Mouse (Mus musculus): Measurements from ENCODE around the gene Gbp2b. TPM values are rescaled to one million over a fixed set of nuclear protein-coding genes. Genes with fewer than 3 reads are reported as not detected.

Gbp2b gene
- polyA plus RNA-seq, 1 experiment from 2014 or later: not detected

- 71% methylated on average over 3 of the region's 3 CpGs for WGBS
These were observed 17.5 kb upstream of the Gbp2b start for GRCm38 (mm10) chr3:142577108-142577507.

GRCm38 (mm10) chr3:142578342-142578741 lies 16.3 kb upstream of the Gbp2b start:
- H3K9me3 ChIP-seq (replicated peaks): no peaks in the 10 kb centered on the region
- no peaks in the 10 kb centered on the region for H3K27me3 ChIP-seq
- no peak overlapping the region for H3K4me2 ChIP-seq
- 69% methylated on average over 4 of the region's 4 CpGs for WGBS
- no peak overlapping the region for H3K9ac ChIP-seq
- no peaks in the 10 kb centered on the region for H3K4me1 ChIP-seq (replicated peaks)
- H3K36me3 ChIP-seq: no peaks in the 10 kb centered on the region
- no peak for ATAC-seq (replicated peaks; ENCODE audit: insufficient number of reproducible peaks, insufficient read depth, low FRiP score, low read depth)
- no peak overlapping the region for H3K4me3 ChIP-seq
- H3K27ac ChIP-seq: no peak overlapping the region

More at GRCm38 (mm10) chr3:142577108-142577507, 17.5 kb upstream of the Gbp2b start:
- Histone ChIP-seq H3K4me3 (no peak overlapping the region), H3K27me3 (no peaks in the 10 kb centered on the region), H3K27ac (no peak overlapping the region), H3K36me3 (no peaks in the 10 kb centered on the region), H3K9ac (no peak overlapping the region), H3K9me3 (replicated peaks) (no peaks in the 10 kb centered on the region), H3K4me2 (no peak overlapping the region), H3K4me1 (replicated peaks) (no peaks in the 10 kb centered on the region)
- no peak for ATAC-seq (replicated peaks; ENCODE audit: insufficient number of reproducible peaks, insufficient read depth, low FRiP score, low read depth)

- H3K36me3 ChIP-seq: no peaks in the 10 kb centered on the region
- H3K27me3 ChIP-seq: no peaks in the 10 kb centered on the region
- H3K4me1 ChIP-seq (replicated peaks): no peaks in the 10 kb centered on the region
- H3K27ac ChIP-seq: no peak overlapping the region
- H3K9me3 ChIP-seq (replicated peaks): no peaks in the 10 kb centered on the region
- no peak overlapping the region for H3K4me2 ChIP-seq
- no peak overlapping the region for H3K4me3 ChIP-seq
- ATAC-seq (replicated peaks; ENCODE audit: insufficient number of reproducible peaks, insufficient read depth, low FRiP score, low read depth): no peak
- H3K9ac ChIP-seq: no peak overlapping the region
- WGBS: 79% methylated on average over 4 of the region's 4 CpGs
These were observed 11.6 kb upstream of the Gbp2b start for GRCm38 (mm10) chr3:142583067-142583466.

GRCm38 (mm10) chr3:142587386-142587785 lies 7.3 kb upstream of the Gbp2b start:
- no peaks in the 10 kb centered on the region for H3K4me1 ChIP-seq (replicated peaks)
- H3K9ac ChIP-seq: no peak overlapping the region
- no peak overlapping the region for H3K4me3 ChIP-seq
- ATAC-seq (replicated peaks; ENCODE audit: insufficient number of reproducible peaks, insufficient read depth, low FRiP score, low read depth): no peak
- H3K4me2 ChIP-seq: no peak overlapping the region
- H3K36me3 ChIP-seq: no peaks in the 10 kb centered on the region
- H3K27me3 ChIP-seq: no peaks in the 10 kb centered on the region
- no peak overlapping the region for H3K27ac ChIP-seq
- no peaks in the 10 kb centered on the region for H3K9me3 ChIP-seq (replicated peaks)

DNA sequence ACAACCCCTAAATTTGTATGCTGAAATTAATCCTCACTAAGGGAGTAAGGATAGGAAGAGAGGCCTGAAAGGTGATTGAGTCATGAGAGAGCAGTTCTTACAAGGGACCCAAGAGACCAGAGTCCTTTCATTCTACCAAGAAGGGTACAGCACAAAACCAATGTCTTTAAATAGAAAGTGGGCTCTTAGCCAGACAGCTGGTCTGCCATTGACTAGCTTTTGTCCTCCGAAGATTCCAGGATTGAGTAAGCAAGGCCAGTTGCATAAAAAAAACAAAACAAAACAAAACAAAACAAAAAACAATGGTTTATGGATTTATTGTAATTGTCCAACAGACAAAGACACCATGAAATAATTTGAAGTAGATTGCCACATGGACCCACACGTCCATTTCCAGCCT lies 5.8 kb upstream of the Gbp2b start:
- Histone ChIP-seq H3K9me3 (replicated peaks) (no peaks in the 10 kb centered on the region), H3K4me3 (no peak overlapping the region), H3K27ac (no peak overlapping the region), H3K27me3 (no peaks in the 10 kb centered on the region), H3K36me3 (no peaks in the 10 kb centered on the region), H3K9ac (no peak overlapping the region), H3K4me1 (replicated peaks) (no peaks in the 10 kb centered on the region), H3K4me2 (no peak overlapping the region)
- 57% methylated on average over 2 of the region's 2 CpGs for WGBS
- no peak for ATAC-seq (replicated peaks; ENCODE audit: insufficient number of reproducible peaks, insufficient read depth, low FRiP score, low read depth)

GRCm38 (mm10) chr3:142590431-142591067 lies 4.1 kb upstream of the Gbp2b start:
- H3K27ac ChIP-seq: no peak overlapping the region
- no peak overlapping the region for H3K9ac ChIP-seq
- H3K4me3 ChIP-seq: no peak overlapping the region
- H3K4me2 ChIP-seq: no peak overlapping the region
- 67% methylated on average over 4 of the region's 4 CpGs for WGBS
- no peaks in the 10 kb centered on the region for H3K9me3 ChIP-seq (replicated peaks)
- no peaks in the 10 kb centered on the region for H3K27me3 ChIP-seq
- no peaks in the 10 kb centered on the region for H3K4me1 ChIP-seq (replicated peaks)
- ATAC-seq (replicated peaks; ENCODE audit: insufficient number of reproducible peaks, insufficient read depth, low FRiP score, low read depth): no peak
- no peaks in the 10 kb centered on the region for H3K36me3 ChIP-seq

- no peak overlapping the region for H3K4me2 ChIP-seq
- no peaks in the 10 kb centered on the region for H3K4me1 ChIP-seq (replicated peaks)
- no peaks in the 10 kb centered on the region for H3K9me3 ChIP-seq (replicated peaks)
- no peak overlapping the region for H3K27ac ChIP-seq
- no peaks in the 10 kb centered on the region for H3K36me3 ChIP-seq
- no peak overlapping the region for H3K4me3 ChIP-seq
- 66% methylated on average over 3 of the region's 3 CpGs for WGBS
- no peak overlapping the region for H3K9ac ChIP-seq
- H3K27me3 ChIP-seq: no peaks in the 10 kb centered on the region
- no peak for ATAC-seq (replicated peaks; ENCODE audit: insufficient number of reproducible peaks, insufficient read depth, low FRiP score, low read depth)
These were observed 3.3 kb downstream of the Gbp2b start for GRCm38 (mm10) chr3:142597923-142598322.

- no peak for ATAC-seq (replicated peaks; ENCODE audit: insufficient number of reproducible peaks, insufficient read depth, low FRiP score, low read depth)
- H3K36me3 ChIP-seq: no peaks in the 10 kb centered on the region
- H3K4me3 ChIP-seq: no peak overlapping the region
- no peaks in the 10 kb centered on the region for H3K4me1 ChIP-seq (replicated peaks)
- no peaks in the 10 kb centered on the region for H3K9me3 ChIP-seq (replicated peaks)
- H3K27me3 ChIP-seq: no peaks in the 10 kb centered on the region
- H3K4me2 ChIP-seq: no peak overlapping the region
- no peak overlapping the region for H3K27ac ChIP-seq
- H3K9ac ChIP-seq: no peak overlapping the region
These were observed 7.0 kb downstream of the Gbp2b start for GRCm38 (mm10) chr3:142601675-142602074.

GRCm38 (mm10) chr3:142618658-142619057 lies 24.0 kb downstream of the Gbp2b start:
- 69% methylated on average over 3 of the region's 3 CpGs for WGBS
- Histone ChIP-seq H3K4me2 (no peak overlapping the region), H3K4me1 (replicated peaks) (peaks cover 2% of the 10 kb centered on the region; the same call in 1 of the 2 replicates), H3K9ac (no peak overlapping the region), H3K27me3 (no peaks in the 10 kb centered on the region), H3K9me3 (replicated peaks) (no peaks in the 10 kb centered on the region), H3K27ac (no peak overlapping the region), H3K36me3 (no peaks in the 10 kb centered on the region), H3K4me3 (no peak overlapping the region)
- no peak for ATAC-seq (replicated peaks; ENCODE audit: insufficient number of reproducible peaks, insufficient read depth, low FRiP score, low read depth)

DNA sequence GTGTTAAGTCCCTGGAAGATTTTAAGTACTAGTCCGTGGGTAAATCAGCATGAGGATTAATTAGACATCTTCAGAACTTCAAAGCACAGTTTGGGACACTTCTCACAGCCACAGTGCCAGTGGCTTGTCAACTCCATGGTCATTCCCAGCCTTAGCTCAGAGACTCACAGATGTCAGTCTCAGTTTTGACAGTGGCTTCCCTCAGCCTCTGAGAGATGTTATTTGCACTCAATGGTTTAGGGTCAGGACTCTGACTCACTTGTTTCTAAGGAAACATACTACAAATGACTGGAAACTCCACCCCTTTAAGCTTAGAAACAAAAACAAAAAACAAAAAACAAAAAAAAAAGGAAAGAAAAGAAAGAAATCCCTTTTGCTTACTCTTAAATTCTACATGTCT lies 25.0 kb downstream of the Gbp2b start:
- Histone ChIP-seq H3K4me1 (replicated peaks) (peaks cover 2% of the 10 kb centered on the region; the same call in 1 of the 2 replicates), H3K9ac (no peak overlapping the region), H3K9me3 (replicated peaks) (no peaks in the 10 kb centered on the region), H3K4me2 (no peak overlapping the region), H3K4me3 (no peak overlapping the region), H3K27ac (no peak overlapping the region), H3K36me3 (no peaks in the 10 kb centered on the region), H3K27me3 (no peaks in the 10 kb centered on the region)
- 53% methylated on average over 1 of the region's 1 CpGs for WGBS
- ATAC-seq (replicated peaks; ENCODE audit: insufficient number of reproducible peaks, insufficient read depth, low FRiP score, low read depth): no peak

- Histone ChIP-seq H3K9ac (no peak within 1 kb of the TSS), H3K27me3 (no peaks in the 10 kb centered on the region), H3K4me2 (peak within 1 kb of the TSS; percentile 54), H3K36me3 (no peaks in the 10 kb centered on the region), H3K27ac (peak within 1 kb of the TSS; percentile 56), H3K4me3 (peak within 1 kb of the TSS; percentile 36), H3K9me3 (replicated peaks) (no peaks in the 10 kb centered on the region), H3K4me1 (replicated peaks) (peaks cover 2% of the 10 kb centered on the region; the same call in 1 of the 2 replicates)
- peak; percentile 27; the same call in 1 of the 2 replicates for ATAC-seq (replicated peaks; ENCODE audit: insufficient number of reproducible peaks, insufficient read depth, low FRiP score, low read depth)
- 36% methylated on average over 4 of the region's 4 CpGs for WGBS
These were observed 25.7 kb downstream of the Gbp2b start, which contains the start of gene Gbp2 for GRCm38 (mm10) chr3:142620111-142620955. Gene Gbp2, plus strand, starts transcription at chr3:142620602.
